Mouse (Mus musculus) G1E (cell line): ENCODE measurements around the gene Ptprg.

Experiments used
- CTCF ChIP-seq: IDR thresholded peaks from 2 replicates; pipeline ENCODE4 v1.5.1; 2012; ENCODE audit warnings: low read depth, low read length, inconsistent platforms, mixed read lengths
- POLR2AphosphoS5 ChIP-seq: IDR thresholded peaks from 2 replicates; pipeline ENCODE4 v1.6.1; 2012; ENCODE audit warnings: low read depth, low read length, inconsistent platforms; ENCODE audit not compliant: insufficient replicate concordance

DNA sequence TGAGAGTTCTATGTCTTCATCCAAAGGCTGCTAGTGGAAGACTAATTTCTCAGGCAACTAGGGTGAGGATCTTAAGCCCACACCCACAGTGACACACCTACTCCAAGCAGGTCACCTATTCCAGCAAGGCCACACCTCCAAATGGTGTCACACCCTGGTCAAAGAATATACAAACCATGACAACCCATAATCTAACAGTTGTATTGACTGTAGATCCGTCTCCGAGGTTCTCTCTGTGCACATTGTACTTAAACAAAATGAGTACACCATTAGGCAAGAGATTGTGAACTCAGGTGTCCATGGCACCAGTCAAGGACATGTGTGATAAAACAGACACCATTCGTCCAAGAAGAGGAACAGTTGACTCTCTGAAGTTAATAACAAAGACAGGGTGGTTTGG is 596.2 kb downstream of the Ptprg start:
- TF ChIP-seq CTCF, result no peak
- TF ChIP-seq POLR2AphosphoS5, result no peak
